Mouse (Mus musculus) central nervous system, embryonic 14 days (tissue): ENCODE data around the gene Nme1. TPM values are rescaled to one million over a fixed set of nuclear protein-coding genes. Genes with fewer than 3 reads are reported as not detected.

Experiments used
- polyA plus RNA-seq: library from polyadenylated mRNA; depleted of rRNA; stranded (reverse); fragments of >200 nt; gene quantifications from 2 replicates; pipeline ENCODE4 v1.2.3, GENCODE M21; 2012; rRNA removed

Nme1 gene
- 284 and 310 TPM in 2 replicates for polyA plus RNA-seq

GRCm38 (mm10) chr11:93968005-93968847 lies at the start of gene Nme1, which contains the start of gene Gm20390:
Gene Nme1 (minus strand): TSS chr11:93968521.
Gene Gm20390 (minus strand): TSS chr11:93968293.

GRCm38 (mm10) chr11:93995720-93996305 lies 27.5 kb upstream of the Nme1 start, which contains the start of gene Spag9:
Gene Spag9 (plus strand): TSS chr11:93996091.

GRCm38 (mm10) chr11:93956159-93956558 lies 12.2 kb downstream of the Nme1 start, which contains the start of gene Nme2:
Gene Nme2 (minus strand): TSS chr11:93956259.

Other genes starting within 250 kb of the Nme1 start
- gene Utp18, start 82.8 kb downstream of the Nme1 start, polyA plus RNA-seq, result 24.1 and 28.2 TPM in 2 replicates
- 42.1 and 53.4 TPM in 2 replicates for gene Mbtd1, start 82.7 kb downstream of the Nme1 start, polyA plus RNA-seq
- gene Nme2, start 12.3 kb downstream of the Nme1 start, polyA plus RNA-seq, result 189 and 240 TPM in 2 replicates
- 196 and 217 TPM in 2 replicates for gene Gm20390, start 228 bp downstream of the Nme1 start, polyA plus RNA-seq
- 90.3 and 103 TPM in 2 replicates for gene Spag9, start 27.6 kb upstream of the Nme1 start, polyA plus RNA-seq
- gene Tob1, start 242.9 kb upstream of the Nme1 start, polyA plus RNA-seq, result 29.6 and 31.8 TPM in 2 replicates